Mouse (Mus musculus) lung, embryonic 15.5 days (tissue): ENCODE data around the gene 1700003F12Rik. TPM values are rescaled to one million over a fixed set of nuclear protein-coding genes. Genes with fewer than 3 reads are reported as not detected.

ENCODE experiments used
- polyA plus RNA-seq: library from polyadenylated mRNA; unstranded; fragments of >200 nt; fragmentation: Nextera tagmentation; extraction: Ambion mirVana; gene quantifications from 2 replicates; pipeline ENCODE4 v1.2.1, GENCODE M21; 2015

1700003F12Rik gene
- polyA plus RNA-seq, 1 experiment from 2014 or later: 0.91 TPM

Other genes starting within 250 kb of the 1700003F12Rik start
- not detected in 2 replicates for gene Bpifb9b, start 239.9 kb upstream of the 1700003F12Rik start, polyA plus RNA-seq
- 17.8 and 19.8 TPM in 2 replicates for gene Cdk5rap1, start 174.1 kb upstream of the 1700003F12Rik start, polyA plus RNA-seq
- 8.6 and 10.5 TPM in 2 replicates for gene Snta1, start 139.0 kb upstream of the 1700003F12Rik start, polyA plus RNA-seq
- 33.6 and 37.6 TPM in 2 replicates for gene Cbfa2t2, start 110.6 kb upstream of the 1700003F12Rik start, polyA plus RNA-seq
- gene Actl10, start 4.7 kb downstream of the 1700003F12Rik start, polyA plus RNA-seq: 0.20 and 0.22 TPM in 2 replicates
- 2.1 and 2.9 TPM in 2 replicates for gene Necab3, start 11.8 kb downstream of the 1700003F12Rik start, polyA plus RNA-seq
- gene E2f1, start 22.8 kb downstream of the 1700003F12Rik start, polyA plus RNA-seq: 28.1 and 31.2 TPM in 2 replicates
- gene Pxmp4, start 56.6 kb downstream of the 1700003F12Rik start, polyA plus RNA-seq: 26.4 and 29.1 TPM in 2 replicates
- gene Zfp341, start 66.2 kb downstream of the 1700003F12Rik start, polyA plus RNA-seq: 1.0 TPM in 2 replicates
- not detected in 2 replicates for gene 4930519P11Rik, start 66.4 kb downstream of the 1700003F12Rik start, polyA plus RNA-seq
- gene Chmp4b, start 104.6 kb downstream of the 1700003F12Rik start, polyA plus RNA-seq: 27.2 and 27.6 TPM in 2 replicates
- gene Gm14214, start 222.9 kb downstream of the 1700003F12Rik start, polyA plus RNA-seq: not detected in 2 replicates
- 42.2 and 48.0 TPM in 2 replicates for gene Raly, start 244.0 kb downstream of the 1700003F12Rik start, polyA plus RNA-seq
- 0.24 TPM in 1 of 2 replicates, not detected in the other for gene a, start 244.3 kb downstream of the 1700003F12Rik start, polyA plus RNA-seq